Mouse (Mus musculus): ENCODE measurements around the gene Arid1b.

GRCm38 (mm10) chr17:5216965-5217546, 222.9 kb downstream of the Arid1b start:
- TF ChIP-seq TAL1 (IDR thresholded peaks at IDR 0.05; ENCODE audit: low read length): no peak
- no peak for TF ChIP-seq GATA1 (IDR thresholded peaks at IDR 0.05; ENCODE audit: low read length)
